Comparison of ENCODE assay signal across 10 mouse cellular contexts in genomic region chr10:59451839-59452238, GRCm38 (mm10). TPM values are rescaled to one million over a fixed set of nuclear protein-coding genes. Genes with fewer than 3 reads are reported as not detected.
DNase-seq lines count a peak whose midpoint lies in the region; ATAC-seq and TF ChIP-seq lines count a peak whose summit lies in the region.
"Had no signal": no experiment of that assay in that cellular context is flagged by ENCODE, and none has a peak within 500 bp of the region (broad histone marks: within the 10 kb centered on the region; RNA-seq: fewer than 3 reads in every experiment).

No protein-coding gene starts in this region.

- TF ChIP-seq CTCF in heart, postnatal 0 days (IDR thresholded peaks at IDR 0.05; ENCODE audit: low read depth): peak; percentile 65
- peak; percentile 74 for TF ChIP-seq CTCF in lung, embryonic 14.5 days (IDR thresholded peaks at IDR 0.05; ENCODE audit: low read depth)

- H3K27me3 ChIP-seq in heart, postnatal 0 days (ENCODE audit: control insufficient read depth, insufficient read depth, low read length): no peaks in the 10 kb centered on the region
- H3K27me3 ChIP-seq in forebrain, embryonic 15.5 days: no peaks in the 10 kb centered on the region
- no peaks in the 10 kb centered on the region for H3K27me3 ChIP-seq in lung, embryonic 14.5 days (ENCODE audit: insufficient read depth, low read length)
- H3K27me3 ChIP-seq in stomach, embryonic 14.5 days (ENCODE audit: control insufficient read depth, insufficient read depth, low read length): no peaks in the 10 kb centered on the region
- H3K27me3 ChIP-seq: embryonic facial prominence, embryonic 12.5 days had no signal

- peak; percentile 72 for DNase-seq in heart, postnatal 0 days (ENCODE audit: low spot score)
- DNase-seq in heart, postnatal 25 days (ENCODE audit: low spot score): no peak
- DNase-seq in Muller cell, postnatal 12 days (ENCODE audit: inconsistent ontology term): peak; percentile 35
- DNase-seq in lung, embryonic 14.5 days: peak; percentile 85
- DNase-seq in urinary bladder, postnatal 14 days (ENCODE audit: low spot score): no peak
- no peak for DNase-seq in left cerebral cortex, postnatal 10 days (ENCODE audit: extremely low spot score in 1 of 2, low spot score in 2 of 2)

- no peaks in the 10 kb centered on the region for H3K9me3 ChIP-seq in heart, postnatal 0 days (replicated peaks; ENCODE audit: control insufficient read depth, low read length)
- no peaks in the 10 kb centered on the region for H3K9me3 ChIP-seq in forebrain, embryonic 15.5 days
- no peaks in the 10 kb centered on the region for H3K9me3 ChIP-seq in lung, embryonic 14.5 days (ENCODE audit: low read depth, low read length)
- no peaks in the 10 kb centered on the region for H3K9me3 ChIP-seq in stomach, embryonic 14.5 days (ENCODE audit: control insufficient read depth, low read depth, low read length)
- H3K9me3 ChIP-seq: embryonic facial prominence, embryonic 12.5 days had no signal

- no peak overlapping the region for H3K9ac ChIP-seq in heart, postnatal 0 days (replicated peaks; ENCODE audit: low read depth, low read length)
- no peak overlapping the region for H3K9ac ChIP-seq in forebrain, embryonic 15.5 days (replicated peaks)
- H3K9ac ChIP-seq in lung, embryonic 14.5 days: no peak overlapping the region
- H3K9ac ChIP-seq in stomach, embryonic 14.5 days (replicated peaks; ENCODE audit: low read depth, low read length): no peak overlapping the region
- H3K9ac ChIP-seq: embryonic facial prominence, embryonic 12.5 days had no signal

- ATAC-seq in heart, postnatal 0 days (ENCODE audit: insufficient read depth, low read depth): peak; percentile 74
- ATAC-seq in forebrain, embryonic 15.5 days (replicated peaks): 0 out of 2 replicates have a peak, but pooled peaks have one; percentile 62
- peak; percentile 75 for ATAC-seq in lung, embryonic 14.5 days (ENCODE audit: insufficient read depth)
- 0 out of 2 replicates have a peak, but pooled peaks have one; percentile 39 for ATAC-seq in stomach, embryonic 14.5 days (ENCODE audit: insufficient number of reproducible peaks, insufficient read depth, low FRiP score, low read depth)

- H3K36me3 ChIP-seq in heart, postnatal 0 days (replicated peaks; ENCODE audit: control insufficient read depth, insufficient read depth, low read length): no peaks in the 10 kb centered on the region; the same call in none of the 2 replicates
- no peaks in the 10 kb centered on the region for H3K36me3 ChIP-seq in forebrain, embryonic 15.5 days
- 0 out of 2 replicates have a peak, but pooled peaks cover 3% of the 10 kb centered on the region for H3K36me3 ChIP-seq in lung, embryonic 14.5 days (ENCODE audit: insufficient read depth)
- H3K36me3 ChIP-seq in stomach, embryonic 14.5 days (ENCODE audit: control insufficient read depth, insufficient read depth, low read length): peaks cover 12% of the 10 kb centered on the region

- H3K4me1 ChIP-seq in heart, postnatal 0 days (ENCODE audit: control insufficient read depth, insufficient read depth): no peaks in the 10 kb centered on the region
- H3K4me1 ChIP-seq in forebrain, embryonic 15.5 days: no peaks in the 10 kb centered on the region
- H3K4me1 ChIP-seq in lung, embryonic 14.5 days (ENCODE audit: insufficient read depth): no peaks in the 10 kb centered on the region
- no peaks in the 10 kb centered on the region for H3K4me1 ChIP-seq in stomach, embryonic 14.5 days (ENCODE audit: control insufficient read depth, insufficient read depth, low read length)
- H3K4me1 ChIP-seq: embryonic facial prominence, embryonic 12.5 days had no signal

- H3K27ac ChIP-seq in heart, postnatal 0 days (ENCODE audit: low read depth): no peak overlapping the region
- H3K27ac ChIP-seq in forebrain, embryonic 15.5 days (replicated peaks): no peak overlapping the region
- no peak overlapping the region for H3K27ac ChIP-seq in lung, embryonic 14.5 days (ENCODE audit: low read depth)
- H3K27ac ChIP-seq in stomach, embryonic 14.5 days (ENCODE audit: low read length): no peak overlapping the region
- H3K27ac ChIP-seq: embryonic facial prominence, embryonic 12.5 days had no signal

- no peak for TF ChIP-seq EP300 in heart, postnatal 0 days (IDR thresholded peaks at IDR 0.05; ENCODE audit: low read depth)

- WGBS in heart, postnatal 0 days: 26% methylated on average over 5 of the region's 5 CpGs
- 39% methylated on average over 5 of the region's 5 CpGs for WGBS in forebrain, embryonic 15.5 days
- 44% methylated on average over 5 of the region's 5 CpGs for WGBS in lung, embryonic 14.5 days
- 49% methylated on average over 5 of the region's 5 CpGs for WGBS in stomach, embryonic 14.5 days

- no peak overlapping the region for H3K4me3 ChIP-seq in heart, postnatal 0 days (ENCODE audit: low read depth, low read length)
- no peak overlapping the region for H3K4me3 ChIP-seq in forebrain, embryonic 15.5 days
- H3K4me3 ChIP-seq in lung, embryonic 14.5 days (ENCODE audit: low read depth, low read length): no peak overlapping the region
- no peak overlapping the region for H3K4me3 ChIP-seq in stomach, embryonic 14.5 days (ENCODE audit: low read depth, low read length)
- H3K4me3 ChIP-seq: embryonic facial prominence, embryonic 12.5 days; myocyte had no signal

- H3K4me2 ChIP-seq in heart, postnatal 0 days (ENCODE audit: low read depth, low read length): no peak overlapping the region
- no peak overlapping the region for H3K4me2 ChIP-seq in forebrain, embryonic 15.5 days (replicated peaks)
- no peak overlapping the region for H3K4me2 ChIP-seq in lung, embryonic 14.5 days
- no peak overlapping the region for H3K4me2 ChIP-seq in stomach, embryonic 14.5 days (replicated peaks; ENCODE audit: low read depth, low read length)
- H3K4me2 ChIP-seq: embryonic facial prominence, embryonic 12.5 days had no signal

- intact Hi-C loops in heart, postnatal 25 days (cut with DNase I): loop anchor here (5.0 kb wide), 2 partner anchors 365 to 410 kb away; no protein-coding TSS in a partner anchor
- intact Hi-C loops in left cerebral cortex, postnatal 10 days (cut with DNase I): no loop called here

RNA-seq across cellular contexts. Expression of gene Oit3, which starts 10.3 kb away (rescaled TPM):
- total RNA-seq in heart, postnatal 0 days (2014; rRNA removed; ENCODE audit: low replicate concordance): 6.3 and 8.2 TPM in 2 replicates
- 3.0 and 3.2 TPM in 2 replicates for polyA plus RNA-seq in heart, postnatal 0 days (2015; fragmentation: Nextera tagmentation; extraction: Ambion mirVana)
- total RNA-seq in heart, postnatal 25 days (2021): not detected
- 0.15 and 0.19 TPM in 2 replicates for polyA plus RNA-seq in forebrain, embryonic 15.5 days (2015; fragmentation: Nextera tagmentation; extraction: Ambion mirVana)
- polyA plus RNA-seq in lung, embryonic 14.5 days (2014; fragmentation: Nextera tagmentation; extraction: Ambion mirVana): 0.62 and 1.4 TPM in 2 replicates
- polyA plus RNA-seq in stomach, embryonic 14.5 days (2014; fragmentation: Nextera tagmentation; extraction: Ambion mirVana): 0.77 and 1.5 TPM in 2 replicates
- under 1 TPM in 1 of 2 experiments, not detected in 1; 0.20 TPM for total RNA-seq in left cerebral cortex, postnatal 10 days (2021)

RNA-seq across cellular contexts. Expression of gene Pla2g12b, which starts 48.4 kb away (rescaled TPM):
- total RNA-seq in heart, postnatal 0 days (2014; rRNA removed; ENCODE audit: low replicate concordance): not detected in 2 replicates
- 0.20 and 0.29 TPM in 2 replicates for polyA plus RNA-seq in heart, postnatal 0 days (2015; fragmentation: Nextera tagmentation; extraction: Ambion mirVana)
- not detected for total RNA-seq in heart, postnatal 25 days (2021)
- polyA plus RNA-seq in forebrain, embryonic 15.5 days (2015; fragmentation: Nextera tagmentation; extraction: Ambion mirVana): not detected in 2 replicates
- not detected in 2 replicates for polyA plus RNA-seq in lung, embryonic 14.5 days (2014; fragmentation: Nextera tagmentation; extraction: Ambion mirVana)
- polyA plus RNA-seq in stomach, embryonic 14.5 days (2014; fragmentation: Nextera tagmentation; extraction: Ambion mirVana): 1.7 and 2.4 TPM in 2 replicates
- not detected for total RNA-seq in left cerebral cortex, postnatal 10 days (2021)
- polyA plus RNA-seq: embryonic facial prominence, embryonic 12.5 days; myocyte had no signal

RNA-seq across cellular contexts. Expression of gene Gm10273, which starts 56.4 kb away (rescaled TPM):
- total RNA-seq in heart, postnatal 0 days (2014; rRNA removed; ENCODE audit: low replicate concordance): 11.7 and 19.2 TPM in 2 replicates
- polyA plus RNA-seq in heart, postnatal 0 days (2015; fragmentation: Nextera tagmentation; extraction: Ambion mirVana): 9.5 and 11.8 TPM in 2 replicates
- total RNA-seq in heart, postnatal 25 days (2021): 100 to 1,000 TPM; 130 to 168 TPM
- 5.4 TPM in 1 of 2 replicates, not detected in the other for polyA plus RNA-seq in forebrain, embryonic 15.5 days (2015; fragmentation: Nextera tagmentation; extraction: Ambion mirVana)
- 9.4 and 19.0 TPM in 2 replicates for polyA plus RNA-seq in lung, embryonic 14.5 days (2014; fragmentation: Nextera tagmentation; extraction: Ambion mirVana)
- 3.5 and 4.5 TPM in 2 replicates for polyA plus RNA-seq in stomach, embryonic 14.5 days (2014; fragmentation: Nextera tagmentation; extraction: Ambion mirVana)
- total RNA-seq in left cerebral cortex, postnatal 10 days (2021): 10 to 100 TPM; 43.2 to 57.6 TPM

Comparison
In these comparisons a context has a peak if more than half of its experiments do, and no peak if none do; other contexts are left out.
1. DNase-seq: peak in heart, postnatal 0 days (single experiment), Muller cell, postnatal 12 days (single experiment) and lung, embryonic 14.5 days (single experiment); none in heart, postnatal 25 days (single experiment), urinary bladder, postnatal 14 days (single experiment) and left cerebral cortex, postnatal 10 days (0 of 2).
2. Peak in every context shown above with its lines, with median percentiles within 50 percentile points of each other: ATAC-seq.